Mouse (Mus musculus) MEL (cell line): ENCODE measurements around the gene Tmed3. TPM values are rescaled to one million over a fixed set of nuclear protein-coding genes. Genes with fewer than 3 reads are reported as not detected.

Experiments
- DNase-seq: peaks from one replicate; pipeline ENCODE4 v3.0.0; 2011; ENCODE audit warnings: low read depth, low spot score
- H3K27ac ChIP-seq: 2 replicates; pipeline ENCODE4 v1.5.1; 2012; ENCODE audit warnings: low read depth, mild to moderate bottlenecking, control low read depth, low read length, moderate library complexity; ENCODE audit not compliant: control insufficient read depth
- H3K27me3 ChIP-seq, 2 experiments: fragments of 150-350 bp in 1 of 2; sonication (generic) in 1 of 2; 2 replicates each; pipeline ENCODE4 v1.6.1; 2012; ENCODE audit warnings: low read length in 2 of 2, mild to moderate bottlenecking in 2 of 2, improper control_type of control experiment in 1 of 2, moderate library complexity in 1 of 2; ENCODE audit not compliant: insufficient read depth in 2 of 2, control insufficient read depth in 1 of 2
- H3K36me3 ChIP-seq, 2 experiments: 2 replicates each; pipeline ENCODE4 v1.6.1; 2012 to 2014; ENCODE audit warnings: low read length in 2 of 2, improper control_type of control experiment in 1 of 2, inconsistent platforms in 1 of 2, mild to moderate bottlenecking in 1 of 2; ENCODE audit not compliant: insufficient read depth in 2 of 2, control insufficient read depth in 1 of 2
- H3K4me1 ChIP-seq, 2 experiments: fragments of 150-350 bp in 1 of 2; sonication (generic) in 1 of 2; 2 replicates each; pipeline ENCODE4 v1.6.1; 2012; ENCODE audit warnings: low read length in 2 of 2, improper control_type of control experiment in 1 of 2, mild to moderate bottlenecking in 1 of 2; ENCODE audit not compliant: insufficient read depth in 2 of 2, control insufficient read depth in 1 of 2
- H3K4me3 ChIP-seq, 2 experiments: fragments of 150-350 bp in 1 of 2; sonication (generic) in 1 of 2; 2 replicates each; pipeline ENCODE4 v1.5.1; 2012; ENCODE audit warnings: low read depth in 2 of 2, low read length in 2 of 2, mild to moderate bottlenecking in 2 of 2, moderate library complexity in 2 of 2, control low read depth in 1 of 2, improper control_type of control experiment in 1 of 2; ENCODE audit not compliant: control insufficient read depth in 1 of 2, insufficient read depth in 1 of 2
- H3K79me2 ChIP-seq: 2 replicates; pipeline ENCODE4 v1.6.1; 2012; ENCODE audit warnings: mild to moderate bottlenecking, low read length, moderate library complexity; ENCODE audit not compliant: control insufficient read depth, poor library complexity, insufficient read depth
- H3K9ac ChIP-seq: 2 replicates; pipeline ENCODE4 v1.6.1; 2012; ENCODE audit warnings: low read depth, mild to moderate bottlenecking, control low read depth, low read length, moderate library complexity; ENCODE audit not compliant: control insufficient read depth, poor library complexity, severe bottlenecking
- H3K9me3 ChIP-seq: fragments of 150-350 bp; sonication (generic); replicated peaks from 2 replicates; pipeline ENCODE4 v1.6.1; 2012; ENCODE audit warnings: mild to moderate bottlenecking, low read length, improper control_type of control experiment, moderate library complexity; ENCODE audit not compliant: insufficient read depth
- CHD1 ChIP-seq: IDR thresholded peaks from 2 replicates; pipeline ENCODE4 v1.6.1; 2012; ENCODE audit warnings: low read depth, mild to moderate bottlenecking, inconsistent platforms, low read length, improper control_type of control experiment
- CTCF ChIP-seq, 3 experiments: IDR thresholded peaks in 2 of 3; conservative IDR thresholded peaks in 1 of 3; 2 replicates each; pipeline ENCODE4 v1.5.1; 2011 to 2012; ENCODE audit warnings: low read length in 3 of 3, low read depth in 2 of 3, mild to moderate bottlenecking in 2 of 3, improper control_type of control experiment in 1 of 3, inconsistent platforms in 1 of 3, mixed read lengths in 1 of 3, moderate library complexity in 1 of 3; ENCODE audit not compliant: control insufficient read depth in 1 of 3, insufficient read depth in 1 of 3, poor library complexity in 1 of 3, severe bottlenecking in 1 of 3
- ELF1 ChIP-seq: IDR thresholded peaks from 2 replicates; pipeline ENCODE4 v1.6.1; 2014; ENCODE audit warnings: low read depth, mild to moderate bottlenecking, inconsistent platforms, low read length, improper control_type of control experiment, moderate library complexity
- ETS1 ChIP-seq: IDR thresholded peaks from 2 replicates; pipeline ENCODE4 v1.6.1; 2012; ENCODE audit warnings: low read depth, mild to moderate bottlenecking, inconsistent platforms, low read length, improper control_type of control experiment, moderate library complexity
- GATA1 ChIP-seq: IDR thresholded peaks from 2 replicates; pipeline ENCODE4 v1.6.1; 2011; ENCODE audit warnings: low read depth, low read length, improper control_type of control experiment
- MAFK ChIP-seq: IDR thresholded peaks from 2 replicates; pipeline ENCODE4 v1.6.1; 2011; ENCODE audit warnings: low read depth, mild to moderate bottlenecking, low read length, improper control_type of control experiment, borderline replicate concordance
- MAZ ChIP-seq: IDR thresholded peaks from 2 replicates; pipeline ENCODE4 v1.6.1; 2012; ENCODE audit warnings: low read depth, mild to moderate bottlenecking, inconsistent platforms, low read length, improper control_type of control experiment
- MXI1 ChIP-seq: IDR thresholded peaks from 2 replicates; pipeline ENCODE4 v1.6.1; 2011; ENCODE audit warnings: mild to moderate bottlenecking, low read depth, low read length, improper control_type of control experiment
- MYB ChIP-seq: IDR thresholded peaks from 2 replicates; pipeline ENCODE4 v1.6.1; 2011; ENCODE audit warnings: mild to moderate bottlenecking, low read depth, low read length, improper control_type of control experiment
- MYC ChIP-seq: IDR thresholded peaks from 2 replicates; pipeline ENCODE4 v1.6.1; 2011; ENCODE audit warnings: low read depth, mild to moderate bottlenecking, low read length, improper control_type of control experiment, moderate library complexity
- POLR2A ChIP-seq, 2 experiments: IDR thresholded peaks; 2 replicates each; pipeline ENCODE4 v1.6.1; 2011 to 2012; ENCODE audit warnings: low read length in 2 of 2, mild to moderate bottlenecking in 2 of 2, control low read depth in 1 of 2, improper control_type of control experiment in 1 of 2, low read depth in 1 of 2, moderate library complexity in 1 of 2; ENCODE audit not compliant: control insufficient read depth in 1 of 2, insufficient read depth in 1 of 2, poor library complexity in 1 of 2
- POLR2AphosphoS5 ChIP-seq: IDR thresholded peaks from 2 replicates; pipeline ENCODE4 v1.6.1; 2012; ENCODE audit warnings: low read depth, borderline replicate concordance, mild to moderate bottlenecking, inconsistent platforms, low read length, moderate library complexity, mixed read lengths
- TAL1 ChIP-seq: IDR thresholded peaks from 2 replicates; pipeline ENCODE4 v1.6.1; 2012; ENCODE audit warnings: mild to moderate bottlenecking, inconsistent platforms, low read length, moderate library complexity, mixed read lengths
- UBTF ChIP-seq: IDR thresholded peaks from 2 replicates; pipeline ENCODE4 v1.6.1; 2012; ENCODE audit warnings: low read depth, mild to moderate bottlenecking, inconsistent platforms, low read length, improper control_type of control experiment, moderate library complexity, borderline replicate concordance; ENCODE audit not compliant: insufficient read depth
- USF1 ChIP-seq: IDR thresholded peaks from 2 replicates; pipeline ENCODE4 v1.6.1; 2014; ENCODE audit warnings: low read depth, mild to moderate bottlenecking, inconsistent platforms, low read length, improper control_type of control experiment, moderate library complexity
- ZNF384 ChIP-seq: IDR thresholded peaks from 2 replicates; pipeline ENCODE4 v1.6.1; 2012; ENCODE audit warnings: low read depth, mild to moderate bottlenecking, inconsistent platforms, low read length, improper control_type of control experiment
- polyA plus RNA-seq, 2 experiments: library from polyadenylated mRNA; stranded (reverse) in 1 of 2; unstranded in 1 of 2; fragments of >175 nt in 1 of 2; fragments of >200 nt in 1 of 2; gene quantifications; 2 replicates each; pipeline versions ENCODE4 v1.2.1 to v1.2.4; 2012; ENCODE audit warnings: low replicate concordance in 2 of 2, low read depth in 1 of 2; ENCODE audit not compliant: insufficient read length in 2 of 2, insufficient read depth in 1 of 2, missing spikeins in 1 of 2
- total RNA-seq: library from RNA; depleted of rRNA; stranded (reverse); fragments of 300-350 nt; gene quantifications from 2 replicates; pipeline ENCODE4 v1.2.3, GENCODE M21; 2012

Gene Tmed3
- total and polyA plus RNA-seq, 3 experiments = 76.7 to 102 TPM; not detected in 1

GRCm38 (mm10) chr9:89705197-89705533 is 297 bp upstream of the Tmed3 start:
- Histone ChIP-seq H3K27me3 (no peaks in the 10 kb centered on the region), H3K36me3 (peaks cover 0 to 10% of the 10 kb centered on the region in 2 experiments; a peak in 2 of 4 replicates), H3K79me2 (peaks cover 10% of the 10 kb centered on the region)
- DNase-seq = no peak
- TF ChIP-seq ZNF384 = no peak
- TF ChIP-seq UBTF = no peak
- no peak for TF ChIP-seq GATA1
- 0 out of 2 replicates have a peak, but pooled peaks have one; percentile 54 for TF ChIP-seq MAZ
- no peak; the same call in 1 of the 2 replicates for TF ChIP-seq MXI1
- TF ChIP-seq CHD1 = no peak
- TF ChIP-seq, all 39 proteins: peak for 1
- H3K4me1 ChIP-seq = peaks cover 3 to 8% of the 10 kb centered on the region in 2 experiments; a peak in 3 of 4 replicates
- H3K9me3 ChIP-seq = no peaks in the 10 kb centered on the region
- peak overlapping the region; percentile 95 for H3K27ac ChIP-seq
- H3K4me3 ChIP-seq = peak overlapping the region; percentile 67 to 75
- peak overlapping the region; percentile 97 for H3K9ac ChIP-seq

- H3K4me1 ChIP-seq = peaks cover 3 to 8% of the 10 kb centered on the region in 2 experiments; a peak in 3 of 4 replicates
- no peak for DNase-seq
- no peak overlapping the region for H3K9ac ChIP-seq
- no peaks in the 10 kb centered on the region for H3K27me3 ChIP-seq
- no peak overlapping the region for H3K4me3 ChIP-seq
- H3K36me3 ChIP-seq = peaks cover 0 to 10% of the 10 kb centered on the region in 2 experiments; a peak in 3 of 4 replicates
- H3K79me2 ChIP-seq = peaks cover 10% of the 10 kb centered on the region
- no peaks in the 10 kb centered on the region for H3K9me3 ChIP-seq
- H3K27ac ChIP-seq = no peak overlapping the region
- TF ChIP-seq TAL1 = no peak
Observed at GRCm38 (mm10) chr9:89700910-89701457, 3.9 kb downstream of the Tmed3 start.

- no peaks in the 10 kb centered on the region for H3K4me1 ChIP-seq
- H3K79me2 ChIP-seq = no peaks in the 10 kb centered on the region
- no peaks in the 10 kb centered on the region for H3K9me3 ChIP-seq
- no peak overlapping the region for H3K9ac ChIP-seq
- no peaks in the 10 kb centered on the region for H3K27me3 ChIP-seq
- TF ChIP-seq MAFK (no peak), CTCF (IDR thresholded peaks at IDR 0.05 in 2 of 3, conservative IDR thresholded peaks at IDR 0.05 in 1 of 3; ENCODE audit: control insufficient read depth in 1 of 3, insufficient read depth in 1 of 3, low read depth in 2 of 3, low read length in 3 of 3, poor library complexity in 1 of 3, severe bottlenecking in 1 of 3) (no peak), USF1 (no peak), ELF1 (no peak), ETS1 (no peak), POLR2AphosphoS5 (no peak), ZNF384 (no peak), POLR2A (IDR thresholded peaks at IDR 0.05; ENCODE audit: control insufficient read depth in 1 of 2, insufficient read depth in 1 of 2, low read depth in 1 of 2, low read length in 2 of 2, poor library complexity in 1 of 2) (no peak), MYB (no peak), MYC (no peak)
- TF ChIP-seq, all 39 proteins: peak for 0
- Histone ChIP-seq H3K27ac (no peak overlapping the region), H3K36me3 (no peaks in the 10 kb centered on the region; a peak in 1 of 4 replicates), H3K4me3 (no peak overlapping the region)
- no peak for DNase-seq
Observed at GRCm38 (mm10) chr9:89695143-89695542, 9.7 kb downstream of the Tmed3 start.
